Mouse (Mus musculus): ENCODE results near the gene Padi6.

DNA sequence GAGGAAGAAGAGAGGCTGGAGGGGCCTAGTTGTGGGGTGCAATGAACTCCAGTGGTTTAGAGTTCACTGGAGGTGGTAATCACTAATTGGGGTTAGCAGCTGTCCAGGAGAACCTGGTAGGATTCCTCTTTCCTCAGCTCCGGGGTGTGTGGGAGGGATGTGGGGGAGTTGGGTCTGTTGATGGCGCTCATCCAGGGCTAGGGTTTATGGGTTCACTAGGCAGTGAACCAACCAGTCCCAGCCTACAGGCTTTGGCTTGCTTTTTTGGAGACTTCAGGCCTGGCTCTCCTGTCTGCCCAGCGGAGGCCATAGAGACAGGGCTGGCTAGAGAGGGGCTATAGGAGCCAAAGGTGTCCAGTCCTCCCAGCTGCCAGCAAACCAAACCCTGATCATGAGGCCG, 47.5 kb upstream of the Padi6 start:
- no peak for TF ChIP-seq POLR2A (IDR thresholded peaks at IDR 0.05; ENCODE audit: borderline replicate concordance, extremely low read depth, insufficient read depth, insufficient read length, poor library complexity, severe bottlenecking)
- no peak for TF ChIP-seq CTCF (IDR thresholded peaks at IDR 0.05; ENCODE audit: borderline replicate concordance, extremely low read depth, insufficient read depth, insufficient read length)
